Mouse (Mus musculus) limb, embryonic 15.5 days (tissue): ENCODE data around the gene BC067074. TPM values are rescaled to one million over a fixed set of nuclear protein-coding genes. Genes with fewer than 3 reads are reported as not detected.
A peak's percentile ranks its signal among the peaks of the same experiment; 100 is the strongest.
"Not testable (repeated sequence)": the region's sequence is repeated elsewhere in the genome, so short reads cannot be mapped to it uniquely, and the experiment has no call there.

Experiments used
- ATAC-seq: fragments of 200-750 bp; cut with Nextera tagmentation; 2 replicates; pipeline ENCODE4 v1.8.0; 2017; ENCODE audit warnings: low read depth, moderate TSS enrichment; ENCODE audit not compliant: insufficient number of reproducible peaks, low FRiP score, low TSS enrichment
- H3K27ac ChIP-seq: fragments of 300-500 bp; sonication (generic); 2 replicates; pipeline ENCODE4 v1.5.1; 2015; ENCODE audit warnings: moderate library complexity, mild to moderate bottlenecking, inconsistent platforms
- H3K27me3 ChIP-seq: fragments of 300-500 bp; sonication (generic); 2 replicates; pipeline ENCODE4 v1.6.1; 2015; ENCODE audit warnings: inconsistent platforms
- H3K36me3 ChIP-seq: fragments of 300-500 bp; sonication (generic); 2 replicates; pipeline ENCODE4 v1.6.1; 2015; ENCODE audit warnings: inconsistent platforms
- H3K4me1 ChIP-seq: fragments of 300-500 bp; sonication (generic); 2 replicates; pipeline ENCODE4 v1.6.1; 2015; ENCODE audit warnings: inconsistent platforms
- H3K4me2 ChIP-seq: fragments of 300-500 bp; sonication (generic); 2 replicates; pipeline ENCODE4 v1.6.1; 2015; ENCODE audit warnings: mild to moderate bottlenecking, inconsistent platforms
- H3K4me3 ChIP-seq: fragments of 300-500 bp; sonication (generic); 2 replicates; pipeline ENCODE4 v1.5.1; 2015; ENCODE audit warnings: mild to moderate bottlenecking, inconsistent platforms
- H3K9ac ChIP-seq: fragments of 300-500 bp; sonication (generic); 2 replicates; pipeline ENCODE4 v1.6.1; 2015; ENCODE audit warnings: inconsistent platforms
- H3K9me3 ChIP-seq: fragments of 300-500 bp; sonication (generic); 2 replicates; pipeline ENCODE4 v1.6.1; 2016; ENCODE audit warnings: inconsistent platforms
- WGBS: fragments of 180-500 bp; shearing (Covaris S2); methylation state at CpG from one replicate; pipeline ENCODE4 v1.1.7; 2015; 5-methylcytosine and 5-hydroxymethylcytosine counted together
- polyA plus RNA-seq: library from polyadenylated mRNA; unstranded; fragments of >200 nt; fragmentation: Nextera tagmentation; extraction: Ambion mirVana; gene quantifications from 2 replicates; pipeline ENCODE4 v1.2.1, GENCODE M21; 2015

BC067074 gene
- polyA plus RNA-seq: 7.4 and 7.7 TPM in 2 replicates

DNA sequence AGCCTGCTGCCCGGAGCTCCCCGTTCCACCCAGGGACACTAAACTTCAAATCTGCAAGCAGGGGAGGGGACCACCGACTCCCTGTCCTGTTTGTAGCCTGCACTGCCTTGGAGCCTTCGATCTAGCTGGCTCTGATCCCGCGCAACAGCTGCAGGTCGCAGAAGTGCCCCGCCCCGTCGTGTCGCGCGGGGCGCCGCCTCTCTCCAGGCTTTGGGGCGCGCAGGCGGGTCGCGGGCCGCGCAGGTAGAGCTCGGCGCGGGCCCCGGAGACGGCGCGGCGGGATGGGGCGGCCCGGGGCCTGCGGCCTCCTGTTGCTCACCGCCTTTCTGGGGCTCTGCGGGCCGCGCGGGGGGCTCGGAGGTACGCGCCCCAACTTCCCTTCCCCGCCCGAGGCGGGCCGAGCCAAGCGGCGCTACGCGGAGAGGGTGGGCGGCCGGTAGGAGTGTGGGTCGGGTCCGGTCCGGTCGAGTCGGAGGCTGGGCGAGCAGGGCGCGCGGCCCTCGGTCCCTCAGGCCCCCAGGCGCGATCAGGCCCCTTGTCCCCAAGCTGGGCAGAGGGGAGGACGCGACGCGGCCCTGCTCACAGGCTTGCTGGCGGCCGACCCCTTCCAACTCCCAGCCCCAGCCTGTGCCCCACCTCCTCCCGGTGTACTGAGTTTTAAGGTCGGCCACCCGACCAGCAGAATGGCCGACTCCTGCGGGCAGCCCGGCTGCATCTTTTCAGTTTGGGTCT lies at the start of gene BC067074:
BC067074 (plus strand) TSS at position 185 of the 732 bp plus-strand sequence.
- peaks cover 19% of the 10 kb centered on the region for H3K4me1 ChIP-seq

DNA sequence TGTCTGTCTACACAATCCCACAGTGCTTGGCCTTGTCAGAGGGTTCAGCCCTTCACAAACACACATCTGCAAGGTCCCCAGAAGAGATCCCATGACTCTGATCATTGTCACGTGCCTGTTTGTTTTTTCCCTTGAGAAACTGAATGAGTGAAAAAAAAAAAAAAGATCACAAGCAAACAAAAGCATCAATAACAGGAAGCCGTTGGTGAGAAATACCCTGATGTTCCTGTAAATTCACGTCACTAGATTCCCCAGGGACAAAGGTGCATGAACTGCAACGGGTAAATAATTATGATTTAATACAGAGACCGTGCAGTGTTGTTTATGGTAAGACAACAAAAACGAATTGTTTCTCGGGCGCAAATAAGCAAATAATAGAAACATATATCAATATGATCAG lies 47.9 kb upstream of the BC067074 start:
- Histone ChIP-seq H3K9me3 (no peaks in the 10 kb centered on the region), H3K27ac (no peak overlapping the region), H3K4me3 (no peak overlapping the region), H3K4me1 (no peaks in the 10 kb centered on the region), H3K27me3 (no peaks in the 10 kb centered on the region), H3K4me2 (no peak overlapping the region), H3K9ac (no peak overlapping the region), H3K36me3 (no peaks in the 10 kb centered on the region)
- no peak for ATAC-seq
- 76% methylated on average over 8 of the region's 8 CpGs for WGBS

More for the DNA sequence above, at the start of gene BC067074:
- Histone ChIP-seq H3K4me3 (peak within 1 kb of the TSS; percentile 70), H3K27me3 (no peaks in the 10 kb centered on the region), H3K9ac (peak within 1 kb of the TSS; percentile 79), H3K27ac (peak within 1 kb of the TSS; percentile 91), H3K4me2 (peak within 1 kb of the TSS; percentile 74), H3K9me3 (no peaks in the 10 kb centered on the region), H3K36me3 (no peaks in the 10 kb centered on the region)
- peak; percentile 50 for ATAC-seq
- under 1% methylated on average over 66 of the region's 75 CpGs for WGBS

DNA sequence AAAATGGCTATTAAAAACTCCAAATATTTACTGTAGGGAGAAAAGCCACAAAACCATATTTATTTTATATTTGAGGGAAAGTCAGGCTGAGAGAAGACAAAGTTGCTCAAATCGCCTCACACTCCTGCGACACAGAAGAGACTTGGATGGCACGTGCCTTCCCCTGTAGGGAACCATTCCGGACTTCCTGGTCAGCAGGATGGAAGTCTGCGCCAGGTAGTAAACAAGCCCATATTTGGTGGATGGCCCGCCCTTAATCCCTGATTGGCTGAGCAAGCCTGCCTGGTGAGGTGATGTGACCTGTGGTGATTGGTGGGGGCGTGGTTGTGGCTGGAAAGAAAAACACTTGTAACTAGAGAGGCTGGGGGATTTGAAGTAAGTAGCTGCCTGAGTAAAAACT lies 40.4 kb upstream of the BC067074 start:
- not testable (repeated sequence) for H3K4me2 ChIP-seq, H3K4me3 ChIP-seq, H3K4me1 ChIP-seq, H3K36me3 ChIP-seq, H3K9me3 ChIP-seq, ATAC-seq, H3K27ac ChIP-seq, H3K9ac ChIP-seq, H3K27me3 ChIP-seq
- WGBS: 73% methylated on average over 7 of the region's 7 CpGs

DNA sequence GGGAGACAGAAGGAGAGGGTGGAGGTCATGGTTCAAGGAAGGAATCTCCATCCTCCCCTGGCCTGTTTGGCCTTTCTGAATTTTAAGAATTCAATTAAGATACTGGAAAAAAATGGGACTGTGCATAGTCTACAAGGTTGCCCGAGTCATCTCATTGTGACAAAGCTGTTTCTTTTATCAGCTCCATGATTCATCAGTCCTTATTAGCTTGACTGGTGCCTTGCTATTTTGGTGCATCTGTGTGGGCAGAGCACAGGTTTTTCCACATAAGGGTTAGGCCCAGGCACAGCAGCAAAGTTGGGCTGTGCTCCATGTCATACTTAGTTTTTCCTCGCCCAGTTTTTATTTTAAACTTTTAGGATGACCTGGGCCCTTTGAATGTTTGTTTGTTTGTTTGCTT lies 36.2 kb upstream of the BC067074 start:
- Histone ChIP-seq H3K4me3 (no peak overlapping the region), H3K9me3 (no peaks in the 10 kb centered on the region), H3K4me1 (no peaks in the 10 kb centered on the region), H3K9ac (no peak overlapping the region), H3K36me3 (no peaks in the 10 kb centered on the region), H3K27me3 (no peaks in the 10 kb centered on the region), H3K27ac (no peak overlapping the region), H3K4me2 (no peak overlapping the region)
- ATAC-seq: no peak
- 97% methylated on average over 2 of the region's 2 CpGs for WGBS

DNA sequence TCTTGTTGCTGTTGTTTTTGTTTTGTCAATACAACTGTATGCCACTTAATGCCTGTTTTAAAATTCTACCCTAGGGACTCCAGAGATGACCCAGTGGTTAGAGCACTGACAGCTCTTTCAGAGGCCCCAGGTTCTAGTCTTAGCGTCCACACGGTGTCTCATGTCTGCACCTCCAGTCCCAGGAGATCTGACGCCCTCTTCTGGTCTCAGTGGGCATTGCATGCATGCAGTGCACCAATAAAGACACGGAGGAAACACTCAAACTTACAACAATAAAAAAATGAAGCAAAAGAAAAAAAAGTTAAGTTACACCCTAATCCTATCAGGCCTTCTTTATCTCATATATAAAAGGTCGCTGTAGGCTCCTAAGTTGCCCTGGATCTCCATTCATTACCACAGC lies 35.8 kb upstream of the BC067074 start:
- Histone ChIP-seq H3K36me3 (no peaks in the 10 kb centered on the region), H3K27me3 (no peaks in the 10 kb centered on the region), H3K27ac (no peak overlapping the region), H3K9ac (no peak overlapping the region), H3K4me3 (no peak overlapping the region), H3K4me1 (no peaks in the 10 kb centered on the region), H3K9me3 (no peaks in the 10 kb centered on the region), H3K4me2 (no peak overlapping the region)
- no peak for ATAC-seq
- 52% methylated on average over 5 of the region's 5 CpGs for WGBS

DNA sequence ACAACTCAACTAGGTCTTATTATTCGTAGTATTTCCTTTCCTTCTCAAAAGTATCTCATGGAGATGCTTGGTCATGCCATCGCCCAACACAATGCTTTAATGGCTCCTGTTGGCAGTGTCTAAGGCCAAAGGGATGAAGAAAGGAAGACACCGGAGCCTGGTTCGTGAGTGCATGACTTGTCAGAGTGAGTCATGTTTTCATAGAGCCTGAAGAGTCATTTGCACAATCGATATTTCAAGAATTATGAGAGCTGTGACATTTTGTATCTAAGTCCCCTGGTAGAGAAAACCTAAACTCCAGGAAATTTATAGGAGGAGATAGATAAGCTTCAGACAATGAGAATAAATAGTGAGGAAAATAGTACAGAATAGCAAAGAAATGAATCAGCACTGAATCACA lies 33.7 kb upstream of the BC067074 start:
- no peak overlapping the region for H3K27ac ChIP-seq
- no peak overlapping the region for H3K9ac ChIP-seq
- H3K4me2 ChIP-seq: no peak overlapping the region
- no peaks in the 10 kb centered on the region for H3K9me3 ChIP-seq
- H3K4me3 ChIP-seq: no peak overlapping the region
- no peaks in the 10 kb centered on the region for H3K36me3 ChIP-seq
- H3K4me1 ChIP-seq: peaks cover 4% of the 10 kb centered on the region; the same call in 1 of the 2 replicates
- 91% methylated on average over 5 of the region's 5 CpGs for WGBS
- no peak for ATAC-seq
- no peaks in the 10 kb centered on the region for H3K27me3 ChIP-seq

DNA sequence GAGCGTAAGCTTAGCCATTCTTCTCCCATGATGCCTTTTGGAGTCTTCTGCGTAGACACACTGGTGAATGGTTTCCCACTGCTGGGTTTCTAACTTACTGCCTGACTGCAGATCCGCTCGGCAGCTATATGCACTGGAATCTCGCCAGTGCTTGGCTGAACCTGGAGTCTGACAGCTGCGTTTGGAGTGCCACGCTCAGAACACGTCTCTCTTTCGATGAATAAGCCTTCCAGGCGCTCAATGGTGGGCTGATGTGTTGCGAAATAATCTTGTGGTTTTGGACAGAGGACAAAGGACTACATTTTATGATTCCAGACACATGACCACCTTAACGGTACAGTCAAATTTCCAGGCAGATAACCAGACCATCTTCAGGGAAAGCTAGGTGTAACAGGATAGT lies 30.1 kb upstream of the BC067074 start:
- Histone ChIP-seq H3K9me3 (no peaks in the 10 kb centered on the region), H3K27ac (no peak overlapping the region), H3K9ac (no peak overlapping the region), H3K27me3 (no peaks in the 10 kb centered on the region), H3K36me3 (no peaks in the 10 kb centered on the region), H3K4me2 (no peak overlapping the region), H3K4me3 (no peak overlapping the region), H3K4me1 (peaks cover 7% of the 10 kb centered on the region)
- ATAC-seq: no peak
- WGBS: 44% methylated on average over 12 of the region's 12 CpGs

DNA sequence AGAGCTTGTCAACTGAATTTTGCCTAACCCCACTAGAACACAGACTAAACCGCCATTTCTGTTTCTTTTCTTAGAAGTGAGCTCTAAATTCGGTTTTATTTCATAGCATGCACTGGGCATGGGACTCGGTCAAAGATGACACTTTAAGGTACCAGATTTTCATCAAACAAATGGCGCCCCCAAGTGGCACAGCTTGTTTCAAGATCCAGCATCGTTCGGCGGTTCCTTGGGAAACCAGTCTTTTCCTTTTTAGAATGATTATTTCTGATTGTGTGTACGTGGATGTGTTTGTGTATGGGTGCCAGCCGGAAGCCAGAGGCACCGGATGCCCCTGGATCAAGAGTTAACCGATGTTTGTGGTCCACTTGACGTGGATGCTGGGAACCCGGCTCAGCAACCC lies 27.7 kb upstream of the BC067074 start:
- Histone ChIP-seq H3K27ac (no peak overlapping the region), H3K9me3 (no peaks in the 10 kb centered on the region), H3K4me2 (no peak overlapping the region), H3K4me1 (peaks cover 7% of the 10 kb centered on the region), H3K27me3 (no peaks in the 10 kb centered on the region), H3K9ac (no peak overlapping the region), H3K4me3 (no peak overlapping the region), H3K36me3 (no peaks in the 10 kb centered on the region)
- WGBS: 26% methylated on average over 13 of the region's 13 CpGs
- no peak for ATAC-seq

DNA sequence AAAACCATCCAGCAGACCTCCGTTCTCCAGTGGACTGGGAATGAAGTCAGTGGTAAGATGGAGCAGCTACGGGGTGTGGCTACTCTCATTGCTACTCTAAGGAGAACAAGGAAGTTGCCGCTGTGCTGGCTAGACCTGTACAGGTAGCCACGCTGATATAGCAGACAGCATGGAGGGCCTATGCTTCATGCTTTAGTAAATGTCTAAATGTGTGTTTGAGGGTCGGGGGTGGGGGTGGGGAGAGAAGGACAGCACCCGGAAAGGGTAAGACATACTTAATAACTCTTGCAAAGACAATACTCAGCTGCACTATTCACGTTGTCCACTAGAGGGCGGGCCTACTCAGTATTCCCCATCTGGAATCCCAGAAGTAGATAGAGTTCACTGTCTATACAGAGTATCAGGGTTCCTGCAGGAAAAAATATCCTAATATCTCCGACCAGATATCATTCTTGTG lies 26.4 kb upstream of the BC067074 start:
- no peaks in the 10 kb centered on the region for H3K36me3 ChIP-seq
- H3K9me3 ChIP-seq: no peaks in the 10 kb centered on the region
- H3K27me3 ChIP-seq: no peaks in the 10 kb centered on the region
- H3K27ac ChIP-seq: no peak overlapping the region
- no peak for ATAC-seq
- H3K4me1 ChIP-seq: peaks cover 7% of the 10 kb centered on the region
- WGBS: 32% methylated on average over 9 of the region's 9 CpGs
- peak overlapping the region; percentile 14; the same call in 1 of the 2 replicates for H3K4me2 ChIP-seq
- no peak overlapping the region for H3K9ac ChIP-seq
- H3K4me3 ChIP-seq: no peak overlapping the region

DNA sequence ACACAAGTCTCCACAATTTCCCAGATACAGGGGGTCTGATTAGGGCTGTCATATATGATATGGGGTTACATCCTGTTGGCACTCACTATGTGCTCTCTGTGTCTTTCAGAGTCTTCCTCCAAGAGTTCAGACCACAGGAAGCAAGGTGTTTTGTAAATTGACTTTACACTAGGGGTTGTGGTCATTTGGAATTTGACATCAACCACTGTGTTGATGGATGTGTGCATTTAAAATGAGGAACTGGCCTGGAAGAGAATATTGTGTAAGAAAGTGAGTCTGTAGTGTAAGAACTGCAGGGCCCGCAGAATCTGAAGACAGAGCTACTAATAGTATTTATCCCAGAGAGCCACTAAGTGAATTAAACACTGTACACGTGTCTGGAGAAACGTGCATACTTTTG lies 25.8 kb upstream of the BC067074 start:
- Histone ChIP-seq H3K27ac (no peak overlapping the region), H3K4me3 (no peak overlapping the region), H3K9me3 (no peaks in the 10 kb centered on the region), H3K27me3 (no peaks in the 10 kb centered on the region), H3K9ac (no peak overlapping the region), H3K4me2 (no peak overlapping the region), H3K36me3 (no peaks in the 10 kb centered on the region), H3K4me1 (peaks cover 7% of the 10 kb centered on the region)
- WGBS: 74% methylated on average over 3 of the region's 3 CpGs
- ATAC-seq: no peak

DNA sequence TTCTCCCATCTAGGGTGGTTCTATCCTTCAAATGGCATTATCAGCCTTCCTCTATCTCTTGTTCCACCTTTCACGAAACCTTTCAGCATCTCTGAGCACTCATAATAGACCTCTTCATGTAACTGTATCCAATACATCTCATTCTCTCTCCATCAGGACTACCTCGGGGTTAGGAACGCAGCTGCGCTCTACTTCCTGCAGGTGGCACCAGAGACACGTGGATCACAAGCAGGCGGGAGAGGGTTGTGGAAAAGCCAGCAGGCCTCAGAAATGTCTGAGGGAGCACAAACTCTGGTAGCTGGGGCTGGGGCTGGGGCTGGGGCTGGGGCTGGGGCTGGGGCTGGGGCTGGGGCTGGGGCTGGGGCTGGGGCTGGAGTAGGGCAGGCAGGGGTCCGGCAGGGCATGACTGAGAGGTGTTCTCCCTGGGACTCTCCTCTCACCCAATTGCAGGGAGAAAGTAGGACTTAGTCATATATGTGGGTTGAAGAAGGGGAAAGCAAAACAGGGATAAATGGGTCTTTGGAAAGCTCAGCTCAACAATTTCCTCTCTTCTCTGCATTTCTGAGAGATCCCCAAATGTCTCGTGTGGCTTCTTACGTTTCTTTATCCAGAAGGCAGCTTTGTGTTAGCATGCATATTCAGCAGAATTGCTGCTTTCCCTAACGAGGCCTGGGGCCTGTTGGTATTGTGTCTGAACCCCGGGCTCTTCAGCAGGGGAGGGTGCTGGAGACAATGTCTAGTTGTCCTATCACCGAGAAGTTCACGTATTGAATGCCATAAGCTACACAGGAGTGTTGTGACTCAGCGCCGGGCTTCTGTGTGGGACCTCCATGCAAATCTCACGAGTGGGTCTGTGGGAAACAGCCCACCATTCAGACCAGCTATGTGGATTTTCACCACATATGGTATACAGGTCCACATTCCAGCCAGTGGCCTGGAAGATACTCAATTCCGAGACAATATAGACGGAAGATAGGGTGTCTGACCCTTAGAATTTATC lies 22.9 kb upstream of the BC067074 start:
- H3K4me2 ChIP-seq: no peak overlapping the region
- H3K4me1 ChIP-seq: peaks cover 3% of the 10 kb centered on the region; the same call in 1 of the 2 replicates
- no peak overlapping the region for H3K9ac ChIP-seq
- H3K27me3 ChIP-seq: no peaks in the 10 kb centered on the region
- WGBS: 48% methylated on average over 18 of the region's 18 CpGs
- no peaks in the 10 kb centered on the region for H3K9me3 ChIP-seq
- H3K4me3 ChIP-seq: no peak overlapping the region
- H3K27ac ChIP-seq: no peak overlapping the region
- H3K36me3 ChIP-seq: no peaks in the 10 kb centered on the region
- ATAC-seq: no peak

DNA sequence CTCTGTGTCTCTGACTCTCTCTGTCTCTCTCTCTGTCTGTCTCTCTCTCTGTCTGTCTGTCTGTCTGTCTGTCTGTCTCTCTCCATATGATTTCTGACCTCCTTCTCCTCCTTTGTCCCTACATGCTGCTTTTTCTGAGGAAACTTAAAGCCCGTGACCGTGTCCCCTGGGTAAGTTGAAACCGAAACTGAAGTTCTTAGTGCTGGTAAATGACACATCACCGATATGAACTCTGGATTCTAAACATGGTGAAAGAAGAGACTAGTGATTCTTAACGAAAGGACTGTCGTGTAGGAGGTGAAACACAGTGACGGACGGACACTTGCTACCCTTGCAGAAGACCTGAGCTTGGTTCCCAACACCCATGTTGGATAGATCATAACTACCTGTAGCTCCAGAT lies 21.8 kb upstream of the BC067074 start:
- Histone ChIP-seq H3K4me3 (no peak overlapping the region), H3K27ac (no peak overlapping the region), H3K36me3 (no peaks in the 10 kb centered on the region), H3K27me3 (no peaks in the 10 kb centered on the region), H3K4me2 (no peak overlapping the region), H3K9ac (no peak overlapping the region), H3K4me1 (peaks cover 3% of the 10 kb centered on the region; the same call in 1 of the 2 replicates), H3K9me3 (no peaks in the 10 kb centered on the region)
- no peak for ATAC-seq
- WGBS: 89% methylated on average over 8 of the region's 8 CpGs
